Mouse (Mus musculus) kidney, adult 11 months (tissue): ENCODE measurements around the gene Hist1h2bc.
A peak's percentile ranks its signal among the peaks of the same experiment; 100 is the strongest.
"Not testable (repeated sequence)": the region's sequence is repeated elsewhere in the genome, so short reads cannot be mapped to it uniquely, and the experiment has no call there.

Experiments
- DNase-seq: peaks from one replicate; pipeline ENCODE4 v3.0.0; 2022

The Hist1h2bc gene

GRCm38 (mm10) chr13:23683755-23684281 is at the start of gene Hist1h2bc, which contains the start of gene Hist1h2ac:
Gene Hist1h2bc (plus strand): TSS chr13:23684199.
Gene Hist1h2ac (minus strand): TSS chr13:23683948.
- peak; percentile 88 for DNase-seq

GRCm38 (mm10) chr13:23659636-23660366 is 24.2 kb upstream of the Hist1h2bc start:
- no peak for DNase-seq

GRCm38 (mm10) chr13:23662536-23662935 is 21.5 kb upstream of the Hist1h2bc start:
- DNase-seq = no peak

GRCm38 (mm10) chr13:23681990-23682582 is 1.9 kb upstream of the Hist1h2bc start:
- DNase-seq = no peak

- DNase-seq = no peak
These were observed 1.4 kb upstream of the Hist1h2bc start for GRCm38 (mm10) chr13:23682623-23682946.

- DNase-seq = not testable (repeated sequence)
These were observed 848 bp upstream of the Hist1h2bc start for GRCm38 (mm10) chr13:23682947-23683754.

GRCm38 (mm10) chr13:23684295-23684945 is 421 bp downstream of the Hist1h2bc start:
- DNase-seq = peak; percentile 47

- no peak for DNase-seq
These were observed 1.3 kb downstream of the Hist1h2bc start for GRCm38 (mm10) chr13:23685121-23685861.

- no peak for DNase-seq
These were observed 2.0 kb downstream of the Hist1h2bc start for GRCm38 (mm10) chr13:23685966-23686365.

GRCm38 (mm10) chr13:23687181-23687580 is 3.2 kb downstream of the Hist1h2bc start:
- no peak for DNase-seq

GRCm38 (mm10) chr13:23687907-23688306 is 3.9 kb downstream of the Hist1h2bc start:
- no peak for DNase-seq

- DNase-seq = no peak
These were observed 5.0 kb downstream of the Hist1h2bc start for GRCm38 (mm10) chr13:23688956-23689355.

- DNase-seq = no peak
These were observed 5.5 kb downstream of the Hist1h2bc start for GRCm38 (mm10) chr13:23689459-23689858.

- peak; percentile 86 for DNase-seq
These were observed 9.9 kb downstream of the Hist1h2bc start for GRCm38 (mm10) chr13:23693856-23694440.

GRCm38 (mm10) chr13:23694956-23695355 is 11.0 kb downstream of the Hist1h2bc start:
- no peak for DNase-seq

GRCm38 (mm10) chr13:23695514-23695913 is 11.5 kb downstream of the Hist1h2bc start, which contains the start of gene Hist1h1t:
Gene Hist1h1t (plus strand): TSS chr13:23695814.
- no peak for DNase-seq

- no peak for DNase-seq
These were observed 12.1 kb downstream of the Hist1h2bc start for GRCm38 (mm10) chr13:23696061-23696474.

GRCm38 (mm10) chr13:23697491-23698299 is 13.7 kb downstream of the Hist1h2bc start:
- no peak for DNase-seq

GRCm38 (mm10) chr13:23698300-23698693 is 14.3 kb downstream of the Hist1h2bc start, which contains the start of gene Hist1h4c:
Gene Hist1h4c (minus strand): TSS chr13:23698454.
- peak; percentile 97 for DNase-seq

GRCm38 (mm10) chr13:23698996-23699395 is 15.0 kb downstream of the Hist1h2bc start:
- DNase-seq = no peak

- no peak for DNase-seq
These were observed 15.8 kb downstream of the Hist1h2bc start for GRCm38 (mm10) chr13:23699767-23700166.
